Mouse (Mus musculus): ENCODE measurements around the gene Pak1.
A peak's percentile ranks its signal among the peaks of the same experiment; 100 is the strongest.
"Not testable (repeated sequence)": the region's sequence is repeated elsewhere in the genome, so short reads cannot be mapped to it uniquely, and the experiment has no call there.

The Pak1 gene

GRCm38 (mm10) chr7:97846539-97846938, 58.2 kb downstream of the Pak1 start:
- DNase-seq (ENCODE audit: low read depth, low spot score), result no peak

GRCm38 (mm10) chr7:97849557-97849956, 61.2 kb downstream of the Pak1 start:
- not testable (repeated sequence) for DNase-seq (ENCODE audit: low read depth, low spot score)

- no peak for DNase-seq (ENCODE audit: low read depth, low spot score)
Measured at GRCm38 (mm10) chr7:97850331-97850730, 62.0 kb downstream of the Pak1 start.

GRCm38 (mm10) chr7:97863512-97863911, 75.2 kb downstream of the Pak1 start:
- no peak for DNase-seq (ENCODE audit: low read depth, low spot score)

- DNase-seq (ENCODE audit: low read depth, low spot score), result no peak
Measured at GRCm38 (mm10) chr7:97864531-97864930, 76.2 kb downstream of the Pak1 start.

GRCm38 (mm10) chr7:97867866-97868265, 79.5 kb downstream of the Pak1 start:
- no peak for DNase-seq (ENCODE audit: low read depth, low spot score)

GRCm38 (mm10) chr7:97868766-97869165, 80.4 kb downstream of the Pak1 start:
- DNase-seq (ENCODE audit: low read depth, low spot score), result no peak

- DNase-seq (ENCODE audit: low read depth, low spot score), result peak; percentile 46
Measured at GRCm38 (mm10) chr7:97872396-97872795, 84.1 kb downstream of the Pak1 start.

- no peak for DNase-seq (ENCODE audit: low read depth, low spot score)
Measured at GRCm38 (mm10) chr7:97873317-97873716, 85.0 kb downstream of the Pak1 start.

- no peak for DNase-seq (ENCODE audit: low read depth, low spot score)
Measured at GRCm38 (mm10) chr7:97877846-97878538, 89.7 kb downstream of the Pak1 start.

GRCm38 (mm10) chr7:97911646-97912045, 123.3 kb downstream of the Pak1 start:
- DNase-seq (ENCODE audit: low read depth, low spot score), result peak; percentile 40

- no peak for DNase-seq (ENCODE audit: low read depth, low spot score)
Measured at GRCm38 (mm10) chr7:97914833-97915516, 126.6 kb downstream of the Pak1 start.

GRCm38 (mm10) chr7:97919742-97920141, 131.4 kb downstream of the Pak1 start, which contains the start of gene Gdpd4:
TSS of gene Gdpd4 (plus strand) at chr7:97919955.
- DNase-seq (ENCODE audit: low read depth, low spot score), result no peak

- peak; percentile 58 for DNase-seq (ENCODE audit: low read depth, low spot score)
Measured at GRCm38 (mm10) chr7:97925819-97926218, 137.5 kb downstream of the Pak1 start.

GRCm38 (mm10) chr7:97926978-97927377, 138.6 kb downstream of the Pak1 start:
- no peak for DNase-seq (ENCODE audit: low read depth, low spot score)

- no peak for DNase-seq (ENCODE audit: low read depth, low spot score)
Measured at GRCm38 (mm10) chr7:97944485-97944884, 156.1 kb downstream of the Pak1 start.
